Mouse (Mus musculus) spleen, postnatal 36 days (tissue): ENCODE results near the gene Ccl24.

Experiments
- DNase-seq, 2 experiments: peaks; one replicate each; pipeline ENCODE4 v3.0.0; 2022; ENCODE audit warnings: low spot score in 2 of 2, mixed read lengths in 1 of 2

The Ccl24 gene

DNA sequence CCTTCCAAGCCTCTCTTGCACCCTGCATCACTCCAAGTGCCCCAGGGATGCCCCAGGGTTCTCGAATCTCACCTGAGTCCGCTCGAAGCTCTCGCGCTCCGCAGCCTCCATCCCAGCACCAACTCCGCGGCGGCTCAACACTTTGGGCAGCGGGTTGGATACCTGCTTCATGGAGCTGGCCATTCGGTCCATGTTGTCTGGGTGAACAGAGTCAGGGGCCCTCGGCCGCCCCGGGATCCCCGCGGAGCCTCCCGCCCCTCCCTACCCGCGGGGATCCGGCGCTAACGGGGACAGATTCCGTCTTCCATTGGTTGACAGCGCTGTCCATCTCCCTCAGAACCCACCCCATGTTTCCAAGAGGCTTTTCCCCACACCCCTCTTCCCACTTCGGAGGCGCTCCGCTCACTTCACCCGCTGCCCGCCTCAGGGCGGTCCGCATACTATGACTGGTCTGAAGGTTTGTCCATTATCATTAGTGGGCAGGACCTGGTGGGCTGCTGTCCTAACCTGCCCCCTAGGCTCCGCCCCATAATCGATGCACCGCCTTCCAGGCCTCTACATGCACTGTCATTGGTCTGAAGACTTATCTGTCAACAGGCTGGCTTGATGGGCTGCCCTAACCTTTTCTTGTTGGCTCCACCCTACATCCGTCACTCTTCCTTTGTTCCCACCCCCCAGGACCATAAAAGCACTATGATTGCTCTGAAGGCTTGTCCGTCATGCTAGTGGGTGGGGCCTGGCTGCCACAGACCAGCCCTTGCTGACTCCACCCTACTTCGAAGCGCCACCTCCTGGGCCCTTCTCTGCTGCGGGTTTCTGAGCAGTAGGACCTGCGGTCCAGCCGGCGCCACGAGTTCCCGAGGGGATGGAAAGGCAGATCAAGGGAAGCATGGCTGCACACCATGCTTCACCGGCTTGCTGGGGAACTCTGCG is 27.7 kb downstream of the Ccl24 start, which contains the start of gene Hip1:
Hip1 (minus strand) TSS at position 256 of the 933 bp plus-strand sequence.
- DNase-seq: peak; percentile 97

DNA sequence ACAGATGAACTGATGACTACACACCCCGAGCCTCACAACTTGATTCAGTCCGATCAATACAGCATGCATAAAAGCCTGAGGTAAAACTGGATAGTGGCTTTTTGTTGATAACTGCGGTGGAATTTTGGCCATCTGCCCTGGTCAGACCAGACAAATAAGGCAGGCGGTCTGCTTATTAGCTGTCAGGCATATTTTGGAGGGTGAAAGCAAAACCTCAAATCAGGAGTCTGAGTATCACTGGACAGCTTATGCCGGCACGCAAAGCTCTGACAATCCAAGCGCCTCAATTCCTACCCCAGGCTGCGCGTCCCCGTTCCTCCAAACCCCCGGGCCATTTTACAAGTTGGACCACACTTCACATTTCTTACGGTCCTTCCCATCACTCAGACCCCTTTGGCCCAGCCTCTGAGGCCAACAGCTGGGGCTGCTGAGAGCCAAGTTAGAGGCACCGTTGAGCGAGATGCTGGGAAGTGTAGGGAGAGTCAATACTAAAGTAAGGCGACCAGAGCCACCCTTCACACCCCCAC is 28.8 kb downstream of the Ccl24 start:
- DNase-seq: no peak

DNA sequence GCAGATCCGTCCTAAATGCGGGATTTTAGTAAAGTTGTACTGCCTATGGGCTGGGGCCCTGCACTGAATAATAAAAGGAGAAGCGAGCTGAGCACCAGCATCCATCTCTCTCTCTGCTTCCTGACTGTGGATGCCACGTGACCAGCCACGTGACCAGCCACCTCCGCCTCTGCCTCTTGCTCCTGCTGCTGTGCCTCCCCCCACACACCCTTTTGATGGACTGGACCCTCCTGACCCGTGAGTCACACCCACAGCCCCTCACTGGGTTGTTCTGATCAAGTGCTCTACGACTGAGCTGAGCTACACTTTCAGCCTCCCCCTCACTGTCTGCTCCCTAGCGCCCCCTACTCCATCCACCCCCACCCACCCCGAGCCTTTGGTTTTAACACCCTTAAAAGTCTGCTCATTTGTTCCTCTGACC is 35.0 kb downstream of the Ccl24 start:
- peak; percentile 35 to 46 for DNase-seq

DNA sequence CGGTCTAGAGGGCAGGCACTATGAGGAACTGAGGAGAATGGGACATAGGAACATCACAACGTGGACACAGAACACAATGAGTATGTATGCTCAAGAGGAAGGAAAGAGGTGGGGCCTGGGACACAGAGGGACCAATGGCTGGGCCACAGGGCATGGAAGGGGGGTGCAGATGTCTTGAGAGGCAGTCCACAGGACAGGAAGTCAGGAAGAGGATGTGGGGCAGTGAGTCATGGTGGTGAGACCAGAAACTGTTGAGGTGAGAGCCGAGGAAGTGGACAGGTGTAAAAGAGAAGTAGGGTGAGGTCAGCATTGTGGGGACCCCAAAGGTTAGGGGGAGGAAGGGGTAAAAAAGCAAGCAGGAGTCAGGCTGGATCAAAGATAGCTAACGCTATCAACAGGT is 35.5 kb downstream of the Ccl24 start:
- peak; percentile 79 to 82 for DNase-seq

DNA sequence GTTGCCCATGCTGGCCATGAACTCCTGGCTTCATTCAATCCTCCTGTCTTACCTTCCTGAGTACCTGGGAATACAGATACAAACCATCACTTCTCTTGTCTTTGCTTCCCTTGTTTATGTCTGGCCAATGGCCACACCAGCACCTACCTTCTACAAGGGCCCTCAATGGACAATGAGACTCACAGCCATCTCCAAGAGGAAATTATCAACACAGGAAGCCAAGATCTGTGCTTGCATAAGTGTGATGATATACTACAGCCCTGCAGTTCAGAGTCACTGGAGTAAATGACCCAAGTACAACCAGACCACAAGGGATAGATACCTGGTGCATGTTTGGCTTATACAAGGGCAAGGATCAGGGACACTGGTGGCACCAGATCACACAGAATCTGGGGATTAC is 37.0 kb downstream of the Ccl24 start:
- DNase-seq: no peak

DNA sequence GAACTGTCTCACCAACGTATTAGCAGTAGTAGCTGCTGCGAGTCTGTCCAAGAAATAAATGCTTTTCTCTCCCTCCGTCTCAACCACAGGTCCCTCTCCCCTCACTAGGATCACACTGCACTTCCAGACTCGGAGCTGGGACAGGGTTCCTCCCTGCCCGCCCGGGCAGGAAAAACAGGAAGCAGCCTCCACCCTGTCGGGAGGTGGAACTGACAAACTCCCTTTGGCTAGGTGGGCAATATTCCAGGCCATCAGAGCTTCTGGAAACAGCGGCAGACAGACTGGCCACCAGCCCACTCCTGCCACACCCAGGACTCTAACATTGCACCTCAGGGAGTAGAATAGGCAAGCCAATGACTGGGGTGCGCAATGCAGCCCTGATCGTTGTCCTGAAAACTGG is 39.4 kb downstream of the Ccl24 start:
- DNase-seq: peak in 1 of 2 experiments; percentile 6

DNA sequence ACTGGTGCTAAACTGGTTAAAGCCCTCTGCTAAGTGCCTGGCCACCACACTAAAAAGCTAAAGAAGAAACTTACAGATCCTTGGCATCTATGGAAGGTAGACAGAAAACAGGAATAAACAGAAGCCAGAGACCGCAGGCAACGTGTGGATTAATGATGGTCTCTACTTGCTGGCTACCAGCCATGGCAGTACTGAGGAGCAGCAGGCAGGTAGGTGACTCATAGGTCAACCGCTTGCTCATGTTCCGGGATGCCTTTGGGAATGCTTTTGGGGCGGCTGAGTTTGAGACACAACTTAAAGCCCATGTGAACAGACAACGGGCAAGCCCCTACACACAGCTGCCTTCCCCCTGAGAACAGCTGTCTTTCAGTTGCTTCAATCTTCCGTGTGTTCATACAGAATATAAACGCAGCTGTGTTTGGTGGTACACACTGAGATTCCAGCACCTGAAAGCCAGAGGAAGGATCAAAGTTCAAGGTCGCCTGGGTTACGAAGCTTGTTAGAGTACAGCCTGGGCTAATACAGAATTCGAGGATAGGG is 41.5 kb downstream of the Ccl24 start:
- DNase-seq: no peak

DNA sequence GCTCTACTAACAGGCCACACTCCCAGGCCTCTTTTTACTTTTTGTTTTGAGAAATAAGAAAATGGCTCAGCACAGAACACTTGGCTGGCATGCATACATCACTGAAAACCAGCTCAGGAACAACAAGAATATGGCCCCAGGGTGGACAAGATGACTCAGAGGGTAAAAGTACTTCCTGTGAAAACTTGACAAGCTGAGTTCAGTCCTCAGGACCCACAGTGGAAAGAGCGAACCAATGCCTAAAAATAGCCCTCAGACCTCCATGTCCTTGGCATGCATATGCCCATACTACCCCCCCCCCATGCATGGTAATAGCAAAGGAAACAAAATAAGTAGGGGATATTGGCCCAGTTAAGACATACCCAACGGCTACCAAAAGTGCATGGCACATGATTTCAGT is 42.9 kb downstream of the Ccl24 start:
- no peak for DNase-seq

DNA sequence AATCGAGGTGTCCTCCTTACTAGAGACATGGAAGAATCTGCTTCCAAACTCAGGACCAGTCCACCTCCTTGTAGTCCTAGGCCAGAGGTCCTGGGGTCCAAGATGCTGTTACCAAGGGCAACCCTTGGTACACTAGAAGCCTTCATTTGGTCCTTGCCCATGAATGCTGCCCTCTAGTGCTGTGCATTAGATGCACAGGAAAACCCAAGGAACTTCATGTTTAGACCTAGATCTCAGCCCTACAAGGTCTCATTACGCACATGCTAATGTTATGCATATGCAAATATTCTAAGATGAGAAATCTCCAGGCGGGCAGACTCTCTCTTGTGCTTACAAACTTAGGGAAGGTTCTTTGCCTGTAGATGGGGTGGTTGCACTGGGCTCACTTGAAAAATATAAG is 43.5 kb downstream of the Ccl24 start:
- no peak for DNase-seq

DNA sequence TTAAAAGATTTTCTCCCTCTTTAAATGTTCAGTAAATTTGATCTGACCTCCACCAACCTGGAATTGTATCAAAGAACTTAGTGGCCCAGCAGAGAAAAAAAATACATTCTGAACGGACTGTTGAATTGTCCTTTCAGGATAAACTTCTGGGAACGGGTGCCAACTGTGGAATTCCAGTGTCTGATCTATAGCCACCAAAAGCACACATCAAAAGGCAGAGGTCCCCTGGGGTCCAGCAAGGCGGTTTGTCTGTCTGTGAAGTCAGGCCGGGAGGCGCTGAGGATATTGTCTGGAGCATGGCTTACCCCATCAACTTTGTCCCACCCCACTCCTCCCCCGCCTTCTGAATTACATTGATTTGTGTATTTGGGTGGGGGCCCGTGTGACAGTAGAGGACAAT is 44.9 kb downstream of the Ccl24 start:
- DNase-seq: no peak

DNA sequence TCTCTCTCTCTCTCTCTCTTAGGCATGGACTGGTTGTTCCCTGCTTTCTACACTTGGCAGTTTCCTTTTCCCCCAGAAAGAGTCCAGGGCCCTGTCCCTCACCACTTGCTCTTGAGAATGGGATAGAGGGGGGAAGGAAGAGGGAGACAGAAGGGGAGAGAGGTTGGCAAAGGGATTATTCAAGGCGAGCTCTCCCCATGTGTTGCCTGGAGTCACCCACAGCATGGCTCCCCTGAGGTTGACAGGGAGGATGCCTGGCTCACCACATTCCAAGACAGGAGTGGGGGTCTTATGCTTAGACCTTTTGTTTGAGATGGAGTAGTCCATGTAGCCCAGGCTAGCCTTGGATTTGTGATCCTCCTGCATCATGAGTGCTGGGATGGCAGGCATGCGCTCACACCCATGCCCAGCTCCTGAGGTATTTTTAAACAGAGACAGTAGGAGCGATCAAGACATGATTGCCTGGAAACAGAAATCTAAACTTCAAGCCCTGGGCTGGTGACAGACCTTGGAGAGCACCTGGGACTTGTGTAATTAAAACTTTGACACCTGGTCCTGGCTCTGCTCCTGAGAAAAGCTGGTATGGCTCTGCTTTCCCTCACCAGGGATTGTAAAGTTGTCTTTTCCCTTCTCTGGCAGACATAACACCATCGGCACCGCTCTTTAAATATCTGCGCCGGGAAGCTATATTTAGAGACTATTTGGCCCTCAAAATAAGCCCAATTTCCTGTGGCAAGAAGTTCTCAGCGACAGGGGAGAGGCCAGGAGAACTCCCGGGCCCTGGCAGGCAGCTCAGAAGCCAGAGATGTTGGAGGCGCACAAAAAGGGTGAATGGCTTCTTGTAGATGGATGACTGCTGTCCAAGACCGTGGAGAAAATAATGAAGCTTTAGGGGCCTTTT is 47.9 kb downstream of the Ccl24 start:
- peak in 1 of 2 experiments; percentile 4 for DNase-seq

DNA sequence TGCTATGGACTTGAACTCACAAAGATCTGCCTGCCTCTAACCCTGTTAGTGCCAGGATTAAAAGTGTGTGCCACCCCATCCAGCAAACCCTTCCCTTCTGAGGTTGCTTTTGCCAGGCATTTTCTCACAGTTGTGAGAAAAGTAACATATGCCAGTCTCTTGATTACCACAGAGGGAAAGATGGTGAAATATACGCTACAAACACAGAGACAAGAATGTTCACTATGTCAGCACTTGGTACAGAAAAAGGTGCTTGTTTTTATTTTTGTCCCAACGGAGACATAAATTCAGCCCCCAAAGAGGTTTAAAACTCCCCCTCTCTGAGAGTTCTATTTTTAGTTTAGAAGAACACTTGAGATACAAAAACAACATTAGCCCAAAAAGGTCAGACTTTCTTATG is 48.8 kb downstream of the Ccl24 start:
- no peak for DNase-seq

DNA sequence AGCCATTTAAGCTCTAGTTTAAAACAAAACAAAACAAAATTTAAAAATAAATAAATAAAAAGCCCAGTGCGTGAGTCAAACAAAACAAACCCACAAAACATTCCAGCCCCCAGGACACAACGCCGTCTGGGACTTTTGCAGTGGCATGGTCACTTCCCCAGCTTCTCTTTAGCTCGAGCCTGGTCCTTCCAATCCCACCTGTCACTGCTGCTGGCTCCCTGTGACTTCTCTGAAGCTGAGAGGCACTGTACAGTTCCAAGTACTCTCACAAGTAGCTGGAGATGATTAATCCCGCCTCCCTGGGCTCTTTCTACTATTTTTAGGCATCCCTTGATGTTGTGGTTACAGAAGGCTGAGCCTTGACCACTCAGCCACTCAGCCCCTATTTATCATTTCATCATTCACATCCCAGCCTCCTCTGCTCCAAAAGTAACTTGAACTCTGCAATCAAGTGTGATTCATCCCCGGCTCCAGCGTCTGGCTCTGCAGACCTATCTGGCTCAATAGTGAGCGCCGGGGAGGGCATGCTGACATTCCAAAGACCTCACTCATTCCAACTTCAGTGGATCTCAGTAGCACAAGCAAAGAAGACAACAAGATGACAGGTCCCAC is 50.6 kb downstream of the Ccl24 start:
- DNase-seq: no peak
